Mouse (Mus musculus) limb, embryonic 11.5 days (tissue): Measurements from ENCODE around the gene Prrc2a. TPM values are rescaled to one million over a fixed set of nuclear protein-coding genes. Genes with fewer than 3 reads are reported as not detected.

ENCODE experiments used
- ATAC-seq: fragments of 200-750 bp; cut with Nextera tagmentation; 2 replicates; pipeline ENCODE4 v1.8.0; 2017; ENCODE audit warnings: low read depth; ENCODE audit not compliant: insufficient number of reproducible peaks, low FRiP score, low TSS enrichment
- DNase-seq: peaks from one replicate; pipeline ENCODE4 v3.0.0-alpha.2; 2015; ENCODE audit warnings: low spot score
- H3K27ac ChIP-seq: fragments of 300-500 bp; sonication (generic); replicated peaks from 2 replicates; pipeline ENCODE4 v1.5.1; 2014; ENCODE audit warnings: low read depth, mild to moderate bottlenecking, low read length
- H3K27me3 ChIP-seq: fragments of 300-500 bp; sonication (generic); 2 replicates; pipeline ENCODE4 v1.6.1; 2014; ENCODE audit warnings: mild to moderate bottlenecking, low read length, mixed read lengths; ENCODE audit not compliant: control insufficient read depth, insufficient read depth
- H3K36me3 ChIP-seq: fragments of 300-500 bp; sonication (generic); 2 replicates; pipeline ENCODE4 v1.6.1; 2014; ENCODE audit warnings: mild to moderate bottlenecking, low read length, moderate library complexity, mixed read lengths; ENCODE audit not compliant: control insufficient read depth, insufficient read depth
- H3K4me1 ChIP-seq: fragments of 300-500 bp; sonication (generic); 2 replicates; pipeline ENCODE4 v1.6.1; 2014; ENCODE audit warnings: low read length, mixed read lengths; ENCODE audit not compliant: control insufficient read depth, insufficient read depth
- H3K4me2 ChIP-seq: fragments of 300-500 bp; sonication (generic); 2 replicates; pipeline ENCODE4 v1.6.1; 2014; ENCODE audit warnings: low read depth, mild to moderate bottlenecking, moderate library complexity; ENCODE audit not compliant: severe bottlenecking
- H3K4me3 ChIP-seq: fragments of 300-500 bp; sonication (generic); 2 replicates; pipeline ENCODE4 v1.5.1; 2014; ENCODE audit warnings: low read depth, low read length
- H3K9ac ChIP-seq: fragments of 300-500 bp; sonication (generic); 2 replicates; pipeline ENCODE4 v1.6.1; 2014; ENCODE audit warnings: mild to moderate bottlenecking, low read length
- H3K9me3 ChIP-seq: fragments of 300-500 bp; sonication (generic); 2 replicates; pipeline ENCODE4 v1.6.1; 2016; ENCODE audit warnings: low read length; ENCODE audit not compliant: control insufficient read depth
- WGBS: fragments of 180-500 bp; shearing (Covaris S2); extraction: QIAGEN DNeasy Blood & Tissue Kit; methylation state at CpG from one replicate; pipeline ENCODE4 v1.1.7; 2014; 5-methylcytosine and 5-hydroxymethylcytosine counted together
- polyA plus RNA-seq: library from polyadenylated mRNA; unstranded; fragments of >200 nt; fragmentation: Nextera tagmentation; extraction: Ambion mirVana; gene quantifications from 2 replicates; pipeline ENCODE4 v1.2.1, GENCODE M21; 2014

Gene Prrc2a
- polyA plus RNA-seq, 1 experiment from 2014 or later = 215 TPM

DNA sequence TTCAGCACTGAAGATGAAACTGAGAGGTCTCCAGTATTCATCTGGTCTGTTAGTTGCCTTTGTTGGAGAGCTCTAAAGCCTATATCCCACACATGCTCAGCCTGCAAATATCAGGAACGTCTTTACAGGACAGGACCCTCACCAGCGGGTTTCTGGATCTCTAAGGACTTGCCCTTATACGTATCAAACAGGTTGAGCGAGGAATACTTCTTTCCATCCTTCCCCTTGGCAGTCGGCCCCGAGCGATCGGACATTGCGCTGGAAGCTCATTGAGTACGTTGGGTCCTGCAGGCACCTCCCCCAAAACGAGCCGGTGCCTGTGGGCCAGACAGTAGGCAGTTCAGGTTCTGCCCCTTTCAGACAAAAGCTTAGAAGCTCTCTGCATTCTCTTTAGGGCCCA, 2.0 kb downstream of the Prrc2a start:
- H3K27ac ChIP-seq = no peak overlapping the region
- no peaks in the 10 kb centered on the region for H3K9me3 ChIP-seq
- 74% methylated on average over 12 of the region's 12 CpGs for WGBS
- H3K4me3 ChIP-seq = peak overlapping the region; percentile 100
- ATAC-seq = no peak
- peak overlapping the region; percentile 96 for H3K4me2 ChIP-seq
- no peaks in the 10 kb centered on the region for H3K27me3 ChIP-seq
- H3K9ac ChIP-seq = peak overlapping the region; percentile 24; the same call in 1 of the 2 replicates
- DNase-seq = no peak
- H3K4me1 ChIP-seq = peaks cover 11% of the 10 kb centered on the region; the same call in 1 of the 2 replicates
- H3K36me3 ChIP-seq = peaks cover 42% of the 10 kb centered on the region

DNA sequence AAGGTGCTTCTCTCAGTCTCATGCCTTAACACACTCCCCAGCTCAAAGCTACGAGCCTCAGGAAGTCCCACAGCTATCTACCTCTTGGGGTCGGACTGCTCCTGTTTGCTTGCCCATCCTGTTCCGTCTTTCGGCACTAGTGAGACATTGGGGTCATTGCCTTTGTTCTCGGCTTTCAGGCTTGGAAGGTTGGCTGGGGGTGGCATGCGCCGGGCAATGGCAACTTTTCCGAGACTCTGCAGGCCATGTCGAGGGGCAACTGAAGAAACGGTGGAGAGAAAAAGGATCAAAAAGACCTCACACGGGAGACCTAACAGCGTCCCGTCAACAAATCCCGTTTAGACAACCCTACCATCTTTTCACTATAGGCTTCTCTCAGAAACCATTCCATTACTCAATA, 2.6 kb downstream of the Prrc2a start:
- no peak overlapping the region for H3K27ac ChIP-seq
- peaks cover 11% of the 10 kb centered on the region; the same call in 1 of the 2 replicates for H3K4me1 ChIP-seq
- H3K9me3 ChIP-seq = no peaks in the 10 kb centered on the region
- ATAC-seq (no peak), DNase-seq (no peak)
- H3K36me3 ChIP-seq = peaks cover 48% of the 10 kb centered on the region
- 0 out of 2 replicates have a peak overlapping the region, but pooled peaks have one; percentile 100 for H3K4me3 ChIP-seq
- no peaks in the 10 kb centered on the region for H3K27me3 ChIP-seq
- H3K4me2 ChIP-seq = peak overlapping the region; percentile 96; the same call in 1 of the 2 replicates
- 85% methylated on average over 14 of the region's 14 CpGs for WGBS
- H3K9ac ChIP-seq = peak overlapping the region; percentile 12; the same call in 1 of the 2 replicates

GRCm38 (mm10) chr17:35161421-35161820, 3.3 kb downstream of the Prrc2a start:
- H3K4me1 ChIP-seq = peaks cover 11% of the 10 kb centered on the region; the same call in 1 of the 2 replicates
- peak overlapping the region; percentile 12; the same call in 1 of the 2 replicates for H3K4me3 ChIP-seq
- H3K27me3 ChIP-seq = no peaks in the 10 kb centered on the region
- 89% methylated on average over 11 of the region's 11 CpGs for WGBS
- H3K9me3 ChIP-seq = no peaks in the 10 kb centered on the region
- H3K9ac ChIP-seq = no peak overlapping the region
- H3K27ac ChIP-seq = no peak overlapping the region
- no peak for DNase-seq
- 0 out of 2 replicates have a peak overlapping the region, but pooled peaks have one; percentile 20 for H3K4me2 ChIP-seq
- no peak for ATAC-seq
- H3K36me3 ChIP-seq = peaks cover 55% of the 10 kb centered on the region

DNA sequence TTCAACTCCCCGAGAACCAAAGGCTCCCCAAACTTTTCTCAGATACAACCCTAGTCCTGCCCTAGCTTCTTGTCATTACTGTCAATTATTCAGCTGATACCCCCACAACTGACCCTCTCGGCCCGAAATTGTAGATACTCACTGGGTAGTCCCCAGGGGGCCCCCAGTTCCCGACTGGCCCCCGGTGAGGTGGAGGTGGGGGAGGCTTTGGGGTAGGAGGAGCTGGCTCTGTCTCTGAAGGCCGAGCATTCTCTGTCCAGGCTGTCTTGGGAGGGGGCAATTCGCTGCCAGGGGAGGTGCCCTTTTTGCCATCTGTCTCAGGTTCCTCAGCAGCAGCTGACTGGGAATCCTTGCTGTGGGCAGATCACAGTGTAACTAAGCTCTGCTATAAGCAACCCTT, 5.1 kb downstream of the Prrc2a start:
- WGBS = 86% methylated on average over 7 of the region's 7 CpGs
- H3K4me2 ChIP-seq = no peak overlapping the region
- H3K4me1 ChIP-seq = peaks cover 6% of the 10 kb centered on the region; the same call in 1 of the 2 replicates

DNA sequence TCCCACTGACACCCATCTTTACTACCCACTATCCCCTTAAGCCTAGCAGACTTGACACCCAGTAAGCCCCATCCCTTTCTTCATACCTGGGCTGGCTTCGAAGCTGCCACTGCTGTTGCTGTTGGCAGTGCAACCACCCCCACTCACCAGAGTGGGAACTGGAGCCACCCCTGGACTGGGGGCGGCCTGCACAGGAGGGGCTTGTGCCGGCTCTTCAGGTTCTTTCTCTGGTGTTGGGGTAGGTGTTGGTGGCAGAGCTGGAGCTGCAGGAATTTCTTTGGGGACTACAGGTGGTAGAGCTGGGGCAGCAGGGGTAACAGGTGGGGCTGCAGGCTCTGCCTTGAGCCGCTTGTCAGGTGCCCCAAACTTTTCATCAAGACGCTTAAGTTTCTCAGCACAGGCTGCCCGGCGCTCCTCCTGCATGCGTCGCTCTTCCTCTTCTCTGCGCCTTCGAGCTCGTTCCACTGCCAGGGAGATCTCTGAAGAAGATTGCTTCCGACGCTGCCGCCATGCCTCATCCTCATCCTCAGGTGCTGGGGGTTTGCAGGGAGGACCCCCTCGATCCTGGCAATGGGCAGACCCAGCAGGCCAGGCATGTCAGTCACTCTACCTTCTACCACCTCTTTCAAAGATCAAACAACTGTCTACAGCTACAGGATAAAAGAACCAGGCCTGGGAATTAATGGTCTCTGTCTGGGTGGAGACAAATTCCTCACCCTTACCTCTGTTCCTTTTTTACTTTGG, 5.7 kb downstream of the Prrc2a start:
- H3K9ac ChIP-seq = no peak overlapping the region
- 95% methylated on average over 16 of the region's 16 CpGs for WGBS
- ATAC-seq = no peak

More for the DNA sequence above, 5.1 kb downstream of the Prrc2a start:
- peaks cover 71% of the 10 kb centered on the region for H3K36me3 ChIP-seq
- no peaks in the 10 kb centered on the region for H3K9me3 ChIP-seq
- H3K27me3 ChIP-seq = no peaks in the 10 kb centered on the region
- H3K27ac ChIP-seq = no peak overlapping the region
- no peak for ATAC-seq
- no peak for DNase-seq
- no peak overlapping the region for H3K9ac ChIP-seq
- H3K4me3 ChIP-seq = no peak overlapping the region

DNA sequence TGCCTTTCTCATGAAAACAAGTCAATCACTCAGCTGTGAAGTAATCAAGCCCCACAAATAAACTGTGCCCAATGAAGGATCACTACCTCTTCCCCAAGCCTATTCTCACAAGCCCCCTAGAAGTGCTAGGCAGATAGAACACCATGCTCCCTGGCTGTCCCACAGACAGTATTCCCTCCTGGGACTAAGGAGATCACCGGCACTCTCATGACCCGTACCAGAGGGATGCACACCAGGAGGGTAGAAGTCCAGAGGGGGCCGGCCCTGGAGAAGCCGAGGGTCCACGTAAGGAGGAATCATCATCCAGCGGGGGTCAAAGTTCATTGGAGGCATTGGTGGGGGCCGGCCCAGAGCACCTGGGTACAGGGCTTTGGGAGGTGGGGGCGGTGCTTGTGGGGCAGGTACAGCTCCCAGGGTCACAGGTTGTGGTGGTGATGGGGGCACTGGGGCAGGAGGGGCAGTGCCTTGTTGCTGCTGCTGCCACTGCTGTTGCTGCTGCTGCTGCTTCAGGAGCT, 7.0 kb downstream of the Prrc2a start:
- H3K9ac ChIP-seq = no peak overlapping the region
- H3K4me2 ChIP-seq = no peak overlapping the region
- WGBS = 93% methylated on average over 8 of the region's 8 CpGs
- H3K27me3 ChIP-seq = no peaks in the 10 kb centered on the region
- DNase-seq (no peak), ATAC-seq (no peak)
- H3K9me3 ChIP-seq = no peaks in the 10 kb centered on the region
- H3K4me3 ChIP-seq = no peak overlapping the region
- H3K36me3 ChIP-seq = peaks cover 90% of the 10 kb centered on the region
- no peak overlapping the region for H3K27ac ChIP-seq
- peaks cover 6% of the 10 kb centered on the region; the same call in 1 of the 2 replicates for H3K4me1 ChIP-seq

More for the DNA sequence above, 5.7 kb downstream of the Prrc2a start:
- Histone ChIP-seq H3K9me3 (no peaks in the 10 kb centered on the region), H3K27me3 (no peaks in the 10 kb centered on the region), H3K4me3 (no peak overlapping the region), H3K4me2 (no peak overlapping the region), H3K4me1 (peaks cover 6% of the 10 kb centered on the region; the same call in 1 of the 2 replicates), H3K27ac (no peak overlapping the region), H3K36me3 (peaks cover 78% of the 10 kb centered on the region)
- no peak for DNase-seq

DNA sequence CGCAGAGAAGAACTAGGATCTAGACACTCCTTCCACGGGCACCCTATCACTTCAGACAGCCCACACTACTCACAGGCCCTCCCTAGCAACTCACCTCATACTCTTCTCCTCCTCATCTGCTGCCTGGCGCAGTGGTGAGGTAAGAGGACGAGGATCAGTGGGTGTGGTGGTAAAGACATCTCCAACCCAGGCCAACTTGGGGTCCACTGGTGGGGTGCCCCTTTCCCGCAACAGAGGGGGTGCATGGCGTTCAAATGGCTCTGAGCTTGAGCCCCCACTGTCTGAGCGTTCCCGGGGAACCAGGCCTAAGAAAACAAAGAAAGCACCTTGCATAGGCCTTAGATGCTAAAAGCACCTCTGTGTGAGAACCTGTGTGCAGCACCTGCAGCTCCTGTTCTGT, 7.4 kb downstream of the Prrc2a start:
- H3K9me3 ChIP-seq = no peaks in the 10 kb centered on the region
- H3K4me1 ChIP-seq = peaks cover 3% of the 10 kb centered on the region; the same call in 1 of the 2 replicates
- DNase-seq = no peak
- no peak for ATAC-seq
- H3K9ac ChIP-seq = no peak overlapping the region
- no peak overlapping the region for H3K4me3 ChIP-seq
- no peak overlapping the region for H3K4me2 ChIP-seq
- no peak overlapping the region for H3K27ac ChIP-seq
- peaks cover 95% of the 10 kb centered on the region for H3K36me3 ChIP-seq
- no peaks in the 10 kb centered on the region for H3K27me3 ChIP-seq
- 91% methylated on average over 8 of the region's 8 CpGs for WGBS

- no peak overlapping the region for H3K4me3 ChIP-seq
- ATAC-seq = no peak
- 92% methylated on average over 33 of the region's 33 CpGs for WGBS
- peaks cover 91% of the 10 kb centered on the region for H3K36me3 ChIP-seq
- no peak for DNase-seq
- H3K9ac ChIP-seq = no peak overlapping the region
- H3K27ac ChIP-seq = no peak overlapping the region
- H3K9me3 ChIP-seq = no peaks in the 10 kb centered on the region
- H3K4me2 ChIP-seq = no peak overlapping the region
- H3K27me3 ChIP-seq = no peaks in the 10 kb centered on the region
- H3K4me1 ChIP-seq = no peaks in the 10 kb centered on the region
These were observed 8.1 kb downstream of the Prrc2a start for GRCm38 (mm10) chr17:35156461-35157200.
